Mouse (Mus musculus): ENCODE measurements around the gene Brms1l.

DNA sequence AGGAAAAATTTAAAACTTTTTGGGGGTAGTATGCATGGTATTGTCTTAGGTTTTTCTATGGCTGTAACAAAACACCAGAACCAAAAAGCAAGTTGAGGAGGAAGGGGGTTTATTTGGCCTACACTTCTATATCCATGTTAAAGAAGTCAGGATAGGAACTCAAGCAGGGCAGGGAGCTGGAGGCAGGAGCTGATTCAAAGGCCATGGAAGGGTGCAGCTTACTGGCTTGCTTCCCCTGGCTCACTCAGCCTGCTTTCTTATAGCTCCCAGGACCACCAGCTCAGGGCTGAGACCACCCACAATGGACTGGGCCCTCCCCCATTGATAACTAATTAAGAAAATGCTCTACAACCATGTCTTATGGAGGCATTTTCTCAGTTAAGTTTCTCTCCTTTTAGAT, 3.2 kb upstream of the Brms1l start:
- TF ChIP-seq CTCF (IDR thresholded peaks at IDR 0.05; ENCODE audit: borderline replicate concordance, extremely low read depth, insufficient read depth, insufficient read length) (no peak), POLR2A (IDR thresholded peaks at IDR 0.05; ENCODE audit: borderline replicate concordance, extremely low read depth, insufficient read depth, insufficient read length, poor library complexity, severe bottlenecking) (no peak)
